Mouse (Mus musculus) liver, postnatal 0 days (tissue): ENCODE measurements at regions not wholly inside any gene's neighbourhood (a gene's known extent, or its start where the extent isn't known, plus 50 kb on each side); places are given as distances from the start of the nearest gene placed in this dataset.

Experiments used
- CTCF ChIP-seq: sonication (generic); IDR thresholded peaks from 2 replicates; pipeline ENCODE4 v1.5.1; 2016; ENCODE audit warnings: antibody characterized with exemption, low read depth
- EP300 ChIP-seq: IDR thresholded peaks from 2 replicates; pipeline ENCODE4 v1.6.1; 2016; ENCODE audit warnings: antibody characterized with exemption, low read depth, mild to moderate bottlenecking

DNA sequence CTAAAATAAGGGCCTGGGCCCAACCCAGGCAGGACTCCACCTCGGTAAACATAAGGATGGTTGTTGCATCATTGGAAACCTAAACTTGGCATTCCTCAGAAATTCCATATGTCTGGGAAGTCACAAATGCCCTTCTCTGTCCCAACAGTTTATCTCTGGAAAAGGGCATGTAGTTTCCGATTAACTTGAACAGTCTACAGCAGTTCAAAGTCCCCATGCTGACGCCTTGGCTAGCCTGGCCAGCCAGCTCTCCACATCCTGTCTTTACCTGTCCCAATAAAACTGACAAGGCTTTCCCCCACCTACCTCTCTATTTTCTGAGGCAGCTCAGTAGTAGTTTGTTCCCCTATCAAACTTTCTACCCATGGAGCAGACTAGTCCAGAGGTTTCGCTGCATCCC lies 351.7 kb upstream of the Chd6 start:
- TF ChIP-seq CTCF (no peak), EP300 (no peak)
